Mouse (Mus musculus) kidney, postnatal 14 days (tissue): Measurements from ENCODE around the gene Carns1.
"Not testable (repeated sequence)": the region's sequence is repeated elsewhere in the genome, so short reads cannot be mapped to it uniquely, and the experiment has no call there.

ENCODE experiments used
- DNase-seq: peaks from one replicate; pipeline ENCODE4 v3.0.0; 2022; ENCODE audit warnings: mixed read lengths

Carns1 gene

DNA sequence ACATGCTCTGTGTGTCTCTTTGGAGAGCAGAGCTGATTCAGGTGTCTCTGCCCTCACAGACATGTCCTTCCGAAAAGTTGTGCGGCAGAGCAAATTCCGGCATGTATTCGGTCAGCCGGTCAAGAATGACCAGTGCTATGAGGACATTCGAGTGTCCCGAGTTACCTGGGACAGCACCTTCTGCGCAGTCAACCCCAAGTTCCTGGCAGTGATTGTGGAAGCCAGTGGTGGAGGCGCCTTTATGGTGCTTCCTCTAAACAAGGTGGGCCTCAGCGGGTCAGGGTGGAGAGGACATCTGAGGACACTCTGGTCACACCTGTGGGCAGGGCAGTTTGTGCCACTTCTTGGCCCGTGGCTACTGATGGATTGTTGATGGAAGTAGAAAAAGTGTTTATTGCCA lies 26.0 kb downstream of the Carns1 start:
- DNase-seq, result no peak

DNA sequence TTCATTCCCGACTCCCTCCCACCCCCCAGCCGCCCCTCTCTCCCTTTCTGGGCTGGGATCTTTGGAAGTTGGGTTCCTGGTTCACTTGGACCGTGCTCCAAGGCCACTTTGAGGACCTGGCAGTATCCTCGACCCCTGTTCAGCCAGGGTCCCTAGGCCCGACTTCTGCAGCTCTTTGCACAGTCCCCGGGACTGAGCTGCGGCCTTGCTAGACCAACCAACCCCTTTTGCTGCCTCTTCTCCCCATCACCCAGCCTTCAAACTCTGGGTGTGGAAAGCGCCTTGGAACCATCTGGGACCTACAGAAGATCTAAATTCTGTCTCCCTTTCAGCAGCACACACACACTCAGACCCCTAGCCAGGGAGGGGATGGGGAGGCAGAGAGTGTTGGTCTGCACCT lies 26.5 kb downstream of the Carns1 start:
- no peak for DNase-seq

- peak; percentile 99 for DNase-seq
Observed at GRCm38 (mm10) chr19:4148491-4148806, 26.8 kb downstream of the Carns1 start, which contains the start of gene Coro1b. Gene Coro1b, plus strand, starts transcription at chr19:4148619.

DNA sequence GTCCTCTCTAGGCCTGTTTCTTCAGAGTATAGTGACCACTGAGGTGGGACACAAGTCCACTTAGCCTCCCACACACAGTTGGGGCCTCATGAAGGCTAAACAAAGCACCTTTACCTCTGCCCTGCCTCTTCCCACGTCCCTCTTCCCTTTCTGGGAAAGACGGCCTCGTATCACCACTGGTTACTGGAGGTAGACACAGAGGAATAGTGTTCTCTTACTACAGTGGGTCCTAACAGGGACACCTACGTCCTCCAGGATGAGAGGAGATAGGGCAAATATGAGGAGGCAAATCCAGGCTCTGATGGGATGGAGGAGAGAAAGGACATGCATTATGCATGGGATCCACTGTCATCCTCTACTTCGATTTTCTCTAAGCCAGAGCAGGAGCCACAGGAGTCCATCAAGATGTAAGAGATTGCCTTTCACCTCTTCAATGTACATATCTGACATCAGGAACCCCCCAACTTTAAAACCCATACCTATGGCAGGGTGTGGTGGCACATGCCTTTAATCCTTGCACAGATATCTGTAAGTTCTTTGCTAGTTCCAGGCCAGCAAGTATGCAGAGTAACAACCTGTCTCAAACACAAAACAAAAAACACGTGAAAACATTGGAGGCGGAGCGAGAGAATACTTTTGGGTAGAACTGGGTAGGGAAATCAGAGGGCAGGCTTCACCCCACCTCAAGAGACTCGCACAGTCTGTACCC lies 27.3 kb downstream of the Carns1 start:
- no peak for DNase-seq

DNA sequence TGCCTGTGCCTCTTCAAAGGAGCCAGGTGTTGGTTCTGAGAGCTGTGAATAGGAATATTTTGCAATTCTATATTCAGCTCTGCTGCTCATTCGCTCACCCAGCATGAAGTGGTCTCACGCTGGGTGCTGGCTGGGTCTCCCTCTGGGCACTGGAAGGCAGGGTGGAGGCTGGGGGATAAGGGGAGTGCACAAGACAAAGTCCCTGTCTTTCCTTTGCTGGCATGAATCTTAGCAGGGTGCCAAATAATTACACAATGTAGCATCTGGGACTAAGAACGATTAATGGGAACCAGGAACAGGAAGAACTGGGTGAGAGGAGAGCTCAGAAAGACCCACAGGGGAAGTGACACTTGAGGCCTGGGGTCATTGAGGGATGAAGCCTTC lies 28.3 kb downstream of the Carns1 start:
- no peak for DNase-seq

DNA sequence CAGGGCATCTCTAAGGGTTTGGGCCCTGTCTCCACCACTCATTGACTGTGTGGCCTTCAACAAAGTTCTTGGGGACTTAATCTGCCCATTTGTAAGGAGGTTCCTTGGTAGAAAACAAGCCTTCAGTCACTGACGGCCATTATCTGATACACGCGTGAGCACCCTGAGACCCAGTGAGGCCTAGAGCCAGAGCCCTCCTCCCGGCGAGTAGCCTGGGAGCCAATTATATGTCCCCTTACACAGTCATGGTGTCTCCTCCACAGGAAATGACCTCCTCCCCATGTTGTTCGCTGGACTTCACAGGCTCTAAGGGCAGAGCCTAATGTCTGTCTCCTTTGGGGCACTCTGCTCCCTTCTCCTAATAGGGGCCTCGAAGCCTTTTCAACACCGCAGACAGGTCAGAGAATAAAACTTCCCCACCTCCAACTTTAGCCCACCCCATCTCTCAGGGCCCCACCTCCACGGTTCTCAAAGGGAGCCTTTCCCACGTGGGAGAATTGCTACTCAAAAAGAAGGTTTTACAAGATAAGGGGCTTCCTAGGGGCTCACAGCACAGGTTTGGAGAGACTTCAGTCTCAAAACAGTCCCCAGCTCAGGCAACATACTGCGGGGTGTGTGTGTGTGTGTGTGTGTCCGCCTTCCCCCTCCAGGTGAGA lies 28.8 kb downstream of the Carns1 start:
- no peak for DNase-seq

GRCm38 (mm10) chr19:4145936-4146335 lies 29.3 kb downstream of the Carns1 start:
- no peak for DNase-seq

DNA sequence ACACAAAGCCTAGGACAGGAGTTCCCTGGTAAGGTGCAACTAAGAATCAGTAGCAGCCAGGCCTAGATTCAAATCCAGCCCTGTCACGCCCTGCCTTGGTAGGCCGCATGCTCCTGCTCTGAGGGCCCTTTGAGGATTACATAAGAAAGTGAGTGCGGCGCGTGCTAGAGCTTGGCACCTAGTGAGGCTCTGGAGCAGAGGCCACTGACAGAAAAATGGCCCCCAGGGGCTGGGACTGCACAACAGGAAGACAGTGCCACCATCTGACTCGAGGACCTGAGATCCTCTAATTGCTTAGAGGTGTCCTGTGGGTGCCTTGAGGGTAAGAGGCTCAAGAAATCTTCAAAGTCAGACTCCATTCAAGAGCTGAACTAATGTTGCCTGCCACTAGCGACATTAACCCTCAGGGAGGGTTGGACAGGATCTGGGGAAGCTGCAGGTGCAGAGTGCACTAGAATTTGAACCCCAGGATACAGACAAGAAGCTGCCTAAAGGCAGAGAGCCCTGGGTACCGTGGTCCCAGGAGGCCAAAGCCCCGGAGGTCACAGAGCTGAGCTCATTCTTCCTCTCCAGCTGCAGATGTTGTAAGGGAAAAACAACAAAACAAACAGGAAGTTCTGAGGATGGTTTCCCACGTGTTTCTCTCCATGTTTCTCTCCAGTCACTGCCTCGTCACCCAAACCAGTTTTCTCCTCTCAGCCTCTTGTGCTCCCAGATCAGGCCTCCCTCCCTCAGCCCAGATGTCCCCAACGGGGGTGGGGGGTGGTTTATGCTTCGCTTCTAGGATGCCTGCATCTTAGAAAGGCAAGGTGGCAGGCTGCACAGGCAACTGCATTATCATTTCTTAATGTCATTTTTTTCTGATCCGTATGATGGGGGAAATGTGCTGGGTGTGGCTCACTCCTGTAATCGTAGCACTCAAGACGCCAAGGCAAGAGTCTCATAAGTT lies 30.5 kb downstream of the Carns1 start:
- peak; percentile 44 for DNase-seq

DNA sequence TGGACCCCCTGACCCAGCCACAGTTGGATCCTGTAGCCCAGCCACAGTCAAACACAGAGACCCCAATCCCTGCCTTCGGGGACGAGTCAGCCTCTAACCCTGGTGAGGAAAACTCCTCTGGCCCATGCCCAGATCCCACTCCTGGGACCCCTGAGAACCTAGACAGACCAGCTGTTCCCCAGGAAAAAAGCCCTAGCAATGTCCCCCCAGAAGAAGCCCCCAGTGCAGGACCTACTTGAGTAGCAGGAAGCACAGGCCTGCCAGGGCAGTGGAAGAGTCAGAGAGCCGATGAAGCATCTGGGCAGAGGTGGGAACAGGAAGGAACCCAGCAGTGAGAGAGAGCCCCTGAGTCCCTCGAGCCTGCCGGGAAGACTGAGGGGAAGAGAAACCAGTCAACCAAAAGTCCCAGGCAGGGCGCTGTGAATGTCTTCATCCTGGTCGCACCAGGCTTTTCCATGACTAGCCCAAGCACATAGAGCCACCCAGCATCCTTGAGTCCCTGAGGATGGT lies 31.5 kb downstream of the Carns1 start, which contains the start of gene Cabp4:
TSS of gene Cabp4 (minus strand) at position 275 of the 510 bp plus-strand sequence.
- no peak for DNase-seq

DNA sequence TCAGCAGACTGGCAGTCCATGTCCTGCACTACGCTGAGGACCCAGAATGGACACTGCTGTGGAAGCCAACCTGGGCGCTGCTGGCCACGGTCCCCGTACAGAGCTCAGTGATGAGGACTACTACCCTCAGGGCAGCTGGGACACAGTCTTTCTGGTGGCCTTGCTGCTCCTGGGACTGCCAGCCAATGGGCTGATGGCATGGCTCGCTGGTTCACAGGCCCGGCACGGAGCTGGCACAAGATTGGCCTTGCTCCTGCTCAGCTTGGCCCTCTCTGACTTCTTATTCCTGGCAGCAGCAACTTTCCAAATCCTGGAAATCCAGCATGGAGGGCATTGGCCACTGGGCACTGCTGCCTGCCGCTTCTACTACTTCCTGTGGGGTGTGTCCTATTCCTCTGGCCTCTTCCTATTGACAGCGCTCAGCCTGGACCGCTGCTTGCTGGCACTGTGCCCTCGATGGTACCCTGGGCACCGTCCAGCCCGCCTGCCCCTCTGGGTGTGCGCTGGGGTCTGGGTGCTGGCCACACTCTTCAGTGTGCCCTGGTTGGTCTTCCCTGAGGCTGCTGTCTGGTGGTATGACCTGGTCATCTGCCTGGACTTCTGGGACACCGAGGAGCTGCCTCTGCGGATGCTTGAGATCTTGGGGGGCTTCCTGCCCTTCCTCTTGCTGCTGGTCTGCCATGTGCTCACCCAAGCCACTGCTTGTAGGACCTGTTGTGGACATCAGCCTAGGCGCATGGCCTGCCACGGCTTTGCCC lies 32.7 kb downstream of the Carns1 start:
- no peak for DNase-seq

DNA sequence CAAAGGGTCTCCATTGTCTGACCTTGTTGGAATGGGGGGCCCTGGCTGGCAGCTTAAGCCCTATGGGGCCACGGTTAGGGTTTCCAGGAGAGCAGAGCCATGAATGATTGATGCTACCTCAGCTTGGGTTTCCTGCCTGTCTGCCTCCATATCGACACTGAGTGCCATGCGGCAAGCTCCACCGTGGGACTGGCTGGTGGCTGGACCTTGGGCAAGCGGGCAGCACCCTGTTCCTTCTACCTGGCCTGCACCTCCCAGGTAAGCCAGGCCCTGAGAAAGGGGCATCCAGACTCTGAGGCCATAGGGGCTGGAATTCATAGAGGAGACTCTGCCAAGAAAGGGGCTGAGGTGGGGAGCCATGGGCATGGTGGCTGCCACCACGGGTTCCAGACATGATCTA lies 35.1 kb downstream of the Carns1 start:
- DNase-seq, result no peak

- DNase-seq, result no peak
Observed at GRCm38 (mm10) chr19:4139446-4139845, 35.8 kb downstream of the Carns1 start, which contains the start of gene Gpr152. Gene Gpr152, plus strand, starts transcription at chr19:4139787.

DNA sequence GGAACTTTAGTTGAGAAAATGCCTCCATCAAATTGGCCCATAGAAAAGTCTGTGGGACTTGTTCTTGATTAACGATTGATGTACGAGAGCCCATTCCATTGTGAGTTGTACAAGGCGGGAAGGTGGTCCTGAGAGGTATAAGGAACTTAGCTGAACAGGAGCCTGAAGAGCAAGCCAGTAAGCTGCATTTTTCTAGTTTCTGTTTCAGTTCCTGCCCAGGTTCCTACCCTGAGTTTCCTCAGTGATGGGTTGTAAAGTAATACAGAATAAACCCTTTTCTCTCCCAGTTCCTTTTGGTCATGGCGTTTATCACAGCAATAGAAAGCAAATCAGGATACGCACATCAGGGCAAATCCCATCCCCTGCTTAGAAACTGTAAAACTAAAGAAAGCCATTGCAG lies 37.4 kb downstream of the Carns1 start:
- no peak for DNase-seq

- DNase-seq, result no peak
Observed at GRCm38 (mm10) chr19:4136463-4136862, 38.8 kb downstream of the Carns1 start.

- DNase-seq, result not testable (repeated sequence)
Observed at GRCm38 (mm10) chr19:4135963-4136345, 39.3 kb downstream of the Carns1 start.

GRCm38 (mm10) chr19:4135229-4135962 lies 39.9 kb downstream of the Carns1 start:
- not testable (repeated sequence) for DNase-seq

DNA sequence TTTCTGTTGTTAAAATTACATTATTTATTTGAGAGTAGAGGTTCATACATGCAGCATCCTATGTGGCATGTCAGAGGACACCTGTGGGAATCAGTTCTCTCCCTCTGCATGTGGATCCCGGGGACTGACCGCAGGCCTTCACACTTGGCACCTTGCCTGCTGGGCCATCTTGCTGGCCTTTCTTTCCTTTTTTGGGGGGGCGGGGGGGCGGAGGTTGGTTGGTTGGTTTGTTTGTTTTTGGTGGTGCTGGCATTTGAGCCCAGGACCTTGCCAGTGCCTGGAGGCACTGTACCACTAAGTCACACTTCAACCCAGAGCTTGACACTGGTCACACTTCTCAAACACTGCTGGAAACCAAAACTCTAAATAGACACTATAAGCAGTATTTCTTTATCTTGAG lies 40.9 kb downstream of the Carns1 start:
- no peak for DNase-seq

DNA sequence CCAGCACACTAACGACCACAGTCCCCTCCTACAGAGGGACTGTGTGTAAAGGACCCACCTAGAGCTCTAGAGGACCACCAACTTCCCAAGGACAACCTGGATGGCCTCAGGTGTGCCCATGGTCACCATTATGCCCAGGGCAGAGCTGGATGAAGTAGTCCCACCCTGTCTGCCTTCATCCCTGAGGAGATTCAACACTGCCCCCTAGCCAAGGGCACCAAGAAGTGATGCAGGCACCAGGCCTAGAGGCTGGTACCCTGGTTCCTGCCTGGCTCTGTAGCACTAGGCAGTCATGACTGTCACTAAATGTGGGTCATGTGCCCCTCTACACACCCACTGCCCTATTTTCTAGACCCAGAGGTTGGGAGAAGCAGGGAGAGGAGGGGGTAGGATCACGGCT lies 43.5 kb downstream of the Carns1 start:
- DNase-seq, result no peak

- DNase-seq, result no peak
Observed at GRCm38 (mm10) chr19:4131075-4131474, 44.2 kb downstream of the Carns1 start.

GRCm38 (mm10) chr19:4130106-4130505 lies 45.2 kb downstream of the Carns1 start:
- no peak for DNase-seq

GRCm38 (mm10) chr19:4129462-4129861 lies 45.8 kb downstream of the Carns1 start:
- no peak for DNase-seq
